Mouse (Mus musculus): Measurements from ENCODE around the gene St6galnac5. TPM values are rescaled to one million over a fixed set of nuclear protein-coding genes. Genes with fewer than 3 reads are reported as not detected.
"Not testable (repeated sequence)": the region's sequence is repeated elsewhere in the genome, so short reads cannot be mapped to it uniquely, and the experiment has no call there.

The St6galnac5 gene
- total RNA-seq, 1 experiment from 2014 or later: not detected

DNA sequence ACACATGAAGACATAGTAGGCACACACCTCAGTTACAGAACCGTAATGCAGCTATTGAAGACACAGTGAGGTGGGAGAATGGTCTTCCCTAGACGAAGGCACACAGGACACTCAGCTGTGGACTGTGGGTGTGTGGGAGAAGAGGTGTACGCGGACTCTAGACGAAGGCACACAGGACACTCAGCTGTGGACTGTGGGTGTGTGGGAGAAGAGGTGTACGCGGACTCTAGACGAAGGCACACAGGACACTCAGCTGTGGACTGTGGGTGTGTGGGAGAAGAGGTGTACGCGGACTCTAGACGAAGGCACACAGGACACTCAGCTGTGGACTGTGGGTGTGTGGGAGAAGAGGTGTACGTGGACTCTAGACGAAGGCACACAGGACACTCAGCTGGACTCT is 197.7 kb downstream of the St6galnac5 start:
- not testable (repeated sequence) for ATAC-seq (replicated peaks in 1 of 2; ENCODE audit: insufficient read depth in 1 of 2, low FRiP score in 2 of 2, low TSS enrichment in 1 of 2, low read depth in 1 of 2, poor library complexity in 2 of 2, severe bottlenecking in 2 of 2)

GRCm38 (mm10) chr3:152783792-152784191 is 198.3 kb downstream of the St6galnac5 start:
- ATAC-seq (replicated peaks in 1 of 2; ENCODE audit: insufficient read depth in 1 of 2, low FRiP score in 2 of 2, low TSS enrichment in 1 of 2, low read depth in 1 of 2, poor library complexity in 2 of 2, severe bottlenecking in 2 of 2): peak; percentile 85 to 88

DNA sequence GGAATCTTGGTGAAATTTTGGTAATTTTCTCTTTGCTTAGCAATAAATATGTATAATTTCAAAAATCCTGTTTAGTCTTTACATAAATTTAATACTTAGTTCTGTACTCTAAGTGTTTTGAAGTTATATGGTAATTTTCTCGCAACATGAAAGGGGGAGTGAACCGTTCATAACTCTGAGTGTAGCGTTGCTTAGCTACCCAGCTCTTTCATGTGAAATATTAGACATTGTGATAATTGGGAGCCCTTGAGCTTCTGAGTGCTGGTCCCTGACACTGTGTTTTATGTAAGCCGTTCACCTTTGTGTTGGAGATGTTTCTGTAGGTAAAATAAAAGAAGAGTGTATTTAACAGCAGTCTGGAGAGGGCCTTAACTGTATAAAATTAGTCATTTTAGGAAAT is 202.2 kb downstream of the St6galnac5 start:
- ATAC-seq (replicated peaks in 1 of 2; ENCODE audit: insufficient read depth in 1 of 2, low FRiP score in 2 of 2, low TSS enrichment in 1 of 2, low read depth in 1 of 2, poor library complexity in 2 of 2, severe bottlenecking in 2 of 2): no peak

DNA sequence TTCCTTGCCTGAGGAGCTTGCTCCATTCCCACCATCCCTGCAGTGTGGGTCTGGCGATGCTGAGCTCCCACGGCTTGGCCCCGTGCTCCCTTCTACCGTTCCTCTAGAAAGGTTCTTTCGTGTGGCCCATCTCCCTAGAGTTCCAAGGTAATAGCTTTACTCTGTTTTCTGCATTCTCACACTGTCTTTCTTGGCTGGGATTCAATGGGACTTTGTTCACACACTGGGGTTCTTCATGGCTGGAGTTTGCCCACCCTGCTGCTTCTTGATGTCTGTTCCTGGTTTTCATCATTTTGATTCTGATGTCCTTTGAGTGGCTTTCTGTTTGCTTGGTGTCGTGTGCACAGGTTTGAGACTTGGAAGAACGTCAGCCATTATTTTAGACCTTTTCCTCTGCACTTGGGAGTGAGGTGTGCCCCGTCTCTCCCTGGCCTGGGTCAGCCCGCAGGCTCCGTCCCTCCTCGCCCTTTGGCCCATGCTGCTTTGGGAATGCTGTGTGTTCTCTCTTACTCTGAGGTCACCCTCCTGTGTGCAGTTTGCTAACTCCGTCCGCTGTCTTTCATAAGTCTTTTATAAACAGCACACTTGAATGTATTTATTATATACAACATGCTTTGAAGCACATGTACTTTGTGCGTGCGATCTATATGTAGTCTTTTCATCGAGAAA is 205.0 kb downstream of the St6galnac5 start:
- ATAC-seq (replicated peaks in 1 of 2; ENCODE audit: insufficient read depth in 1 of 2, low FRiP score in 2 of 2, low TSS enrichment in 1 of 2, low read depth in 1 of 2, poor library complexity in 2 of 2, severe bottlenecking in 2 of 2): no peak

DNA sequence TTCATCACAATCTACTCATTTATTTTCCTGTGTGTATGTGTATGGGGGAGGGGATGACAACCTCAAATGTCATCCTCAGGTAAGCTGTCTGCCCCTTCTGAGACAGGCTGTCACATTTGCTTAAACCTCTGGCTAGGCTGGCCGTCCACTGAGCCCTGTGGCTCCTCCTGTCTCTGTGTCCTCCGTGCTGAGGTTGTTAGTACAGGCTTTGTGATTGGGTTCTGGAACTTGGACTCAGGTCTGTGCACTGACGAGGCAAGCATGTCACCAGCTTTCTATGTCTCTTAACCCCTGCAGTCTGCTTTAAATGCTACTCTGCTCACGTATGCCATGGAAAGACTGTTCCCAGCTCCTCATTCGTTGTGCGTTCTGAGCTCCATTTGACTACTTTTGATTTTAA is 205.7 kb downstream of the St6galnac5 start:
- no peak for ATAC-seq (replicated peaks in 1 of 2; ENCODE audit: insufficient read depth in 1 of 2, low FRiP score in 2 of 2, low TSS enrichment in 1 of 2, low read depth in 1 of 2, poor library complexity in 2 of 2, severe bottlenecking in 2 of 2)

DNA sequence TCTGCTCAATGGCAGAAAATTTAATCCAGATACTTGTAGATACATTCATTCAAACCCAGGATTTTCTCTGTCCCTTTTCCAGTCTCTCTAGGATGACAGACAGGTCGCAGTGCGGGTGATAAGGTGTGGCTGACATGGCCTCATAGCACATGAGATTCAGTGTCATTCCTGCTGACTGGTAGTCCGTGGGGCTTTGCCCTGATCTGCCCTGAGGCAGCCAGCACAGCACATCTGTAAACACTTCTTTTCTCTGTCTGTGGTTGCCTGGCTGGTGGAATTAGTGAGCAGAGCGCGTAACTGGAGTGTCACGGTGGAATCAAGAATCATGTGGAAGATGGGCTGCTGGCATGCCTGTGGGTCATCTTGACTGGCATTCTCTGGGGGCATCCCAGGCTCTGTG is 212.0 kb downstream of the St6galnac5 start:
- no peak for ATAC-seq (replicated peaks in 1 of 2; ENCODE audit: insufficient read depth in 1 of 2, low FRiP score in 2 of 2, low TSS enrichment in 1 of 2, low read depth in 1 of 2, poor library complexity in 2 of 2, severe bottlenecking in 2 of 2)

- ATAC-seq (replicated peaks in 1 of 2; ENCODE audit: insufficient read depth in 1 of 2, low FRiP score in 2 of 2, low TSS enrichment in 1 of 2, low read depth in 1 of 2, poor library complexity in 2 of 2, severe bottlenecking in 2 of 2): no peak
These were observed 214.6 kb downstream of the St6galnac5 start for GRCm38 (mm10) chr3:152767485-152767884.
